Mouse (Mus musculus) gastrocnemius, postnatal 4 days (tissue): ENCODE data around the gene Gm44579. TPM values are rescaled to one million over a fixed set of nuclear protein-coding genes. Genes with fewer than 3 reads are reported as not detected.

Experiments
- DNase-seq, 2 experiments: peaks; one replicate each; pipeline ENCODE4 v3.0.0; 2021 to 2022; ENCODE audit warnings: low spot score in 2 of 2, mixed read lengths in 2 of 2
- total RNA-seq, 2 experiments: library from RNA; stranded (reverse); gene quantifications; 2 replicates each; pipeline ENCODE4 v1.2.3; 2021

The Gm44579 gene
- total RNA-seq, 2 experiments from 2014 or later, result not detected

- DNase-seq, result no peak
Observed at GRCm38 (mm10) chr15:98136871-98137270, 83.9 kb downstream of the Gm44579 start.

Other genes starting within 250 kb of the Gm44579 start
- 10 to 100 TPM; 20.0 to 36.3 TPM for gene Col2a1, start 216.3 kb downstream of the Gm44579 start, total RNA-seq
- 100 to 1,000 TPM; 776 to 786 TPM for gene Pfkm, start 128.4 kb downstream of the Gm44579 start, total RNA-seq
- gene Senp1, start 127.2 kb downstream of the Gm44579 start, total RNA-seq, result 10 to 100 TPM; 17.7 to 21.7 TPM
- 100 to 1,000 TPM; 148 to 174 TPM for gene Asb8, start 55.4 kb downstream of the Gm44579 start, total RNA-seq
- not detected for gene Ccdc184, start 53.8 kb downstream of the Gm44579 start, total RNA-seq
- not detected for gene Olfr288, start 25.4 kb downstream of the Gm44579 start, total RNA-seq
- gene Olfr287, start 79 bp upstream of the Gm44579 start, total RNA-seq, result not detected
- gene Olfr286, start 13.5 kb upstream of the Gm44579 start, total RNA-seq, result not detected
- not detected for gene H1fnt, start 36.3 kb upstream of the Gm44579 start, total RNA-seq
- gene Zfp641, start 75.2 kb upstream of the Gm44579 start, total RNA-seq, result 10 to 100 TPM in 1 of 2 experiments, 1 to 10 TPM in 1; 9.8 to 10.7 TPM
- not detected for gene Olfr285, start 96.4 kb upstream of the Gm44579 start, total RNA-seq
- not detected for gene Olfr284, start 120.0 kb upstream of the Gm44579 start, total RNA-seq
- gene Olfr283, start 160.0 kb upstream of the Gm44579 start, total RNA-seq, result not detected
- not detected for gene Olfr282, start 210.2 kb upstream of the Gm44579 start, total RNA-seq
- not detected for gene Olfr281, start 231.6 kb upstream of the Gm44579 start, total RNA-seq
- not detected for gene OR5BS1P, start 248.9 kb upstream of the Gm44579 start, total RNA-seq